Mouse (Mus musculus) left cerebral cortex, postnatal 36 days (tissue): ENCODE results near the gene Zfp729b. TPM values are rescaled to one million over a fixed set of nuclear protein-coding genes. Genes with fewer than 3 reads are reported as not detected.

ENCODE experiments used
- DNase-seq, 2 experiments: peaks; one replicate each; pipeline ENCODE4 v3.0.0; 2021 to 2022; ENCODE audit warnings: low spot score in 2 of 2, mixed read lengths in 1 of 2
- intact Hi-C: fragments of 180-260 bp; cut with DNase I; formaldehyde crosslinking; loops from one replicate; pipeline ENCODE4 v1.15.1; 2025
- total RNA-seq, 2 experiments: library from RNA; stranded (reverse); gene quantifications; 2 replicates each; pipeline ENCODE4 v1.2.3; 2021

The Zfp729b gene
- total RNA-seq, result 1 to 10 TPM; 7.6 to 9.7 TPM

- intact Hi-C loops, result loop anchor here (1.0 kb wide), 1 partner anchor 28 kb away; the partner anchor contains the start of genes Gm49345 and Zfp729a
These were observed at the start of gene Zfp729b for GRCm38 (mm10) chr13:67609066-67609876. Gene Zfp729b, minus strand, starts transcription at chr13:67609707.

GRCm38 (mm10) chr13:67652496-67652895, 43.0 kb upstream of the Zfp729b start:
- intact Hi-C loops, result no loop called here

More at GRCm38 (mm10) chr13:67609066-67609876, at the start of gene Zfp729b:
- DNase-seq, result peak; percentile 87 to 92

GRCm38 (mm10) chr13:67637294-67638007, 27.9 kb upstream of the Zfp729b start, which contains the start of the genes Gm49345 and Zfp729a:
Gene Gm49345, minus strand, starts transcription at chr13:67637769.
Gene Zfp729a, minus strand, starts transcription at chr13:67637791.
- intact Hi-C loops, result loop anchor here (1.0 to 5.0 kb wide), 5 partner anchors 28 to 207 kb away; partner anchors contain the start of genes Zfp729b and Zfp748
- peak; percentile 82 to 87 for DNase-seq

More at GRCm38 (mm10) chr13:67652496-67652895, 43.0 kb upstream of the Zfp729b start:
- DNase-seq, result no peak

GRCm38 (mm10) chr13:67610108-67610507, 601 bp upstream of the Zfp729b start:
- intact Hi-C loops, result no loop called here
- no peak for DNase-seq

- no peak for DNase-seq
These were observed 36.8 kb downstream of the Zfp729b start for GRCm38 (mm10) chr13:67572591-67573189.

GRCm38 (mm10) chr13:67553730-67554129, 55.8 kb downstream of the Zfp729b start, which contains the start of gene Zfp748:
Gene Zfp748, minus strand, starts transcription at chr13:67553830.
- no peak for DNase-seq
- intact Hi-C loops, result loop anchor here (2.0 to 5.0 kb wide), 2 partner anchors 27 to 84 kb away; partner anchors contain the start of genes Gm26965, Gm49345, Zfp729a and Zfp87

More at GRCm38 (mm10) chr13:67572591-67573189, 36.8 kb downstream of the Zfp729b start:
- intact Hi-C loops, result no loop called here

GRCm38 (mm10) chr13:67552505-67553346, 56.8 kb downstream of the Zfp729b start:
- peak; percentile 88 to 93 for DNase-seq
- intact Hi-C loops, result loop anchor here (2.0 to 5.0 kb wide), 2 partner anchors 26 to 85 kb away; partner anchors contain the start of genes Gm26965, Gm49345, Zfp729a and Zfp87

GRCm38 (mm10) chr13:67545941-67546340, 63.6 kb downstream of the Zfp729b start:
- DNase-seq, result no peak
- intact Hi-C loops, result no loop called here

Other genes starting within 250 kb of the Zfp729b start
- gene Gm28044, start 249.2 kb downstream of the Zfp729b start, total RNA-seq, result not detected
- gene Zfp953, start 249.1 kb downstream of the Zfp729b start, total RNA-seq, result under 1 TPM; 0.91 to 1.00 TPM
- under 1 TPM in 1 of 2 experiments, not detected in 1; 0.52 TPM for gene Gm28041, start 234.0 kb downstream of the Zfp729b start, total RNA-seq
- 1 to 10 TPM in 1 of 2 experiments, under 1 TPM in 1; 0.86 to 1.2 TPM for gene Zfp456, start 233.9 kb downstream of the Zfp729b start, total RNA-seq
- 1 to 10 TPM; 3.2 to 3.7 TPM for gene Zfp429, start 209.9 kb downstream of the Zfp729b start, total RNA-seq
- gene Zfp459, start 188.3 kb downstream of the Zfp729b start, total RNA-seq, result 1 to 10 TPM; 6.0 to 6.5 TPM
- gene Zfp874a, start 158.1 kb downstream of the Zfp729b start, total RNA-seq, result 10 to 100 TPM; 12.6 TPM
- gene Zfp874b, start 125.4 kb downstream of the Zfp729b start, total RNA-seq, result 10 to 100 TPM; 15.5 to 17.5 TPM
- 1 to 10 TPM; 7.2 to 7.7 TPM for gene Zfp58, start 109.2 kb downstream of the Zfp729b start, total RNA-seq
- gene Gm26965, start 83.6 kb downstream of the Zfp729b start, total RNA-seq, result 1 to 10 TPM in 1 of 2 experiments, not detected in 1; 1.8 TPM
- 10 to 100 TPM; 21.8 to 22.2 TPM for gene Zfp87, start 83.5 kb downstream of the Zfp729b start, total RNA-seq
- gene Zfp748, start 55.9 kb downstream of the Zfp729b start, total RNA-seq, result 10 to 100 TPM in 1 of 2 experiments, 1 to 10 TPM in 1; 8.8 to 10.6 TPM
- 1 to 10 TPM in 1 of 2 experiments, under 1 TPM in 1; 0.82 to 2.1 TPM for gene Gm49345, start 28.1 kb upstream of the Zfp729b start, total RNA-seq
- 1 to 10 TPM; 7.5 to 10.0 TPM for gene Zfp729a, start 28.1 kb upstream of the Zfp729b start, total RNA-seq
- 10 to 100 TPM; 22.0 to 28.2 TPM for gene Zfp738, start 77.4 kb upstream of the Zfp729b start, total RNA-seq
- 10 to 100 TPM; 10.9 to 14.9 TPM for gene Zfp65, start 119.5 kb upstream of the Zfp729b start, total RNA-seq
- gene Zfp85, start 145.5 kb upstream of the Zfp729b start, total RNA-seq, result 1 to 10 TPM; 6.3 to 6.5 TPM
- 1 to 10 TPM; 3.1 to 3.7 TPM for gene Zfp493, start 170.0 kb upstream of the Zfp729b start, total RNA-seq
- 1 to 10 TPM; 5.7 to 7.8 TPM for gene Zfp273, start 204.0 kb upstream of the Zfp729b start, total RNA-seq
- gene Gm10037, start 221.4 kb upstream of the Zfp729b start, total RNA-seq, result 10 to 100 TPM; 11.0 to 14.3 TPM